Mouse (Mus musculus): ENCODE measurements around the gene Rab5if. TPM values are rescaled to one million over a fixed set of nuclear protein-coding genes. Genes with fewer than 3 reads are reported as not detected.
"Not testable (repeated sequence)": the region's sequence is repeated elsewhere in the genome, so short reads cannot be mapped to it uniquely, and the experiment has no call there.

Gene Rab5if
- polyA plus RNA-seq, 1 experiment from 2014 or later = 131 TPM

DNA sequence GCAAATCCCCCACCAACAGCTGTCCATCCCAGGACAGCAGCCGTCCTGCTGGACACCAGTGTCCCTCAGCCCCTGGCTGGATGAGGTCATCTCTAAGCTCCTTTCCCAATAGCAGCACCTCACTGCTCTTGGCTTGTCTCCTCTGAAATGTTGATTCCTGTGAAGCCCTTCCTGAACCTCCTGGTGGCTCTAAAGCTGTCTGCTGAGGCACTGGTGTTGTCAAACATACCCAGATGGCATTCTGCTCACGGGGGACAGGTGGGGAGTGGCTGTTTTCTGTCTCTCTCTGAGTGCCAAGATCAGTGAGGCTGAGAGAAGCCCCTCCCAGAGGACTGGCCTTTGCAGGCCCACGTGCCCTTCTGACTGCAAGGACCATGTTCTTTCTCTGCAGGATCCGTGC lies 43.0 kb downstream of the Rab5if start:
- not testable (repeated sequence) for H3K27ac ChIP-seq (ENCODE audit: low read length); H3K4me1 ChIP-seq (replicated peaks; ENCODE audit: control insufficient read depth, insufficient read depth, low read length); H3K36me3 ChIP-seq (ENCODE audit: control insufficient read depth, insufficient read depth); H3K27me3 ChIP-seq (replicated peaks; ENCODE audit: control insufficient read depth, insufficient read depth, low read length); H3K9me3 ChIP-seq (ENCODE audit: control insufficient read depth, low read length); ATAC-seq; H3K4me2 ChIP-seq (ENCODE audit: low read length); H3K9ac ChIP-seq (replicated peaks; ENCODE audit: low read depth, low read length); H3K4me3 ChIP-seq (replicated peaks; ENCODE audit: low read length)
- 44% methylated on average over 4 of the region's 4 CpGs for whole genome bisulfite sequencing

- Histone ChIP-seq H3K4me1 (replicated peaks; ENCODE audit: control insufficient read depth, insufficient read depth, low read length) (0 out of 2 replicates have a peak, but pooled peaks cover 4% of the 10 kb centered on the region), H3K4me3 (replicated peaks; ENCODE audit: low read length) (no peak overlapping the region), H3K9ac (replicated peaks; ENCODE audit: low read depth, low read length) (no peak overlapping the region), H3K36me3 (ENCODE audit: control insufficient read depth, insufficient read depth) (no peaks in the 10 kb centered on the region), H3K4me2 (ENCODE audit: low read length) (no peak overlapping the region), H3K27ac (ENCODE audit: low read length) (no peak overlapping the region), H3K9me3 (ENCODE audit: control insufficient read depth, low read length) (no peaks in the 10 kb centered on the region), H3K27me3 (replicated peaks; ENCODE audit: control insufficient read depth, insufficient read depth, low read length) (no peaks in the 10 kb centered on the region)
- WGBS = 51% methylated on average over 5 of the region's 5 CpGs
- ATAC-seq = no peak
Measured at GRCm38 (mm10) chr2:156913191-156913590, 50.3 kb downstream of the Rab5if start.

- H3K9me3 ChIP-seq (ENCODE audit: control insufficient read depth, low read length) = no peaks in the 10 kb centered on the region
- ATAC-seq = peak; percentile 38; the same call in 1 of the 2 replicates
- no peak overlapping the region for H3K27ac ChIP-seq (ENCODE audit: low read length)
- H3K36me3 ChIP-seq (ENCODE audit: control insufficient read depth, insufficient read depth) = no peaks in the 10 kb centered on the region
- 60% methylated on average over 3 of the region's 3 CpGs for WGBS
- no peak overlapping the region for H3K4me2 ChIP-seq (ENCODE audit: low read length)
- H3K4me1 ChIP-seq (replicated peaks; ENCODE audit: control insufficient read depth, insufficient read depth, low read length) = 0 out of 2 replicates have a peak, but pooled peaks cover 4% of the 10 kb centered on the region
- H3K9ac ChIP-seq (replicated peaks; ENCODE audit: low read depth, low read length) = no peak overlapping the region
- no peaks in the 10 kb centered on the region for H3K27me3 ChIP-seq (replicated peaks; ENCODE audit: control insufficient read depth, insufficient read depth, low read length)
- no peak overlapping the region for H3K4me3 ChIP-seq (replicated peaks; ENCODE audit: low read length)
Measured at GRCm38 (mm10) chr2:156915559-156915958, 52.6 kb downstream of the Rab5if start.

DNA sequence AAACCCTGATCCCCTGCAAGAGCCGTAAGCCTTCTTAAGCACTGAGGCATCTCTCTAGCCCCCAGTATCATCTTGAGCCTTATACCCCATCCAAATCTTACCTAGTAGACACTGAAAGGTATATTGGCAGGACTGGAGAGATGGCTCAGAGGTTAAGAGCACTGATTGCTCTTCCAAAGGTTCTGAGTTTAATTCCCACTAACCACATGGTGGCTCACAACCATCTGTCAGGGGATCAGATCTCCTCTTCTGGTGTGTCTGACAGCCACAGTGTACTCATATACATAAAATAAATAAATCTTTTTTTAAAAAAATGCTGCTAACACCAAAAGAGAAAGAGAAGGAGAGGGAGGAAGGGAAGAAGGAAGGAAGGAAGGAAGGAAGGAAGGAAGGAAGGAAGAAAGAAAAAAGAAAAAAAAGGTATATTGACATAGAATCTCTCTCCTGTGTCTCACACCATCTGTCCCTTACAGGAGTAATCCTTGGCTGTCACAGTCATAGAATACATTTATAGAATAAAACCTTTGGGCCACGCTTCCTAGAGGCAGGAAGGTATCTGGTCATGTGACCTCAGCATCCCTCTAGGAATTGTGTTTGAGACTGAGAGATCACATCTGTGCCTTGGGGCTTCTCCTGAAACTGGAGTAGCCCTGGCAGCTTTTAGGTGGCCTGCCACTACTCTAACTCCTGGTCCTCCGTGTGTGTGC lies 53.6 kb downstream of the Rab5if start:
- Histone ChIP-seq H3K27me3 (replicated peaks; ENCODE audit: control insufficient read depth, insufficient read depth, low read length) (no peaks in the 10 kb centered on the region), H3K9ac (replicated peaks; ENCODE audit: low read depth, low read length) (no peak overlapping the region), H3K4me1 (replicated peaks; ENCODE audit: control insufficient read depth, insufficient read depth, low read length) (0 out of 2 replicates have a peak, but pooled peaks cover 4% of the 10 kb centered on the region), H3K4me3 (replicated peaks; ENCODE audit: low read length) (no peak overlapping the region), H3K27ac (ENCODE audit: low read length) (no peak overlapping the region), H3K9me3 (ENCODE audit: control insufficient read depth, low read length) (no peaks in the 10 kb centered on the region), H3K4me2 (ENCODE audit: low read length) (no peak overlapping the region), H3K36me3 (ENCODE audit: control insufficient read depth, insufficient read depth) (no peaks in the 10 kb centered on the region)
- WGBS = 76% methylated on average over 3 of the region's 3 CpGs
- ATAC-seq = no peak

- WGBS = 58% methylated on average over 4 of the region's 4 CpGs
- no peak overlapping the region for H3K4me2 ChIP-seq (ENCODE audit: low read length)
Measured at GRCm38 (mm10) chr2:156918562-156918961, 55.6 kb downstream of the Rab5if start.

DNA sequence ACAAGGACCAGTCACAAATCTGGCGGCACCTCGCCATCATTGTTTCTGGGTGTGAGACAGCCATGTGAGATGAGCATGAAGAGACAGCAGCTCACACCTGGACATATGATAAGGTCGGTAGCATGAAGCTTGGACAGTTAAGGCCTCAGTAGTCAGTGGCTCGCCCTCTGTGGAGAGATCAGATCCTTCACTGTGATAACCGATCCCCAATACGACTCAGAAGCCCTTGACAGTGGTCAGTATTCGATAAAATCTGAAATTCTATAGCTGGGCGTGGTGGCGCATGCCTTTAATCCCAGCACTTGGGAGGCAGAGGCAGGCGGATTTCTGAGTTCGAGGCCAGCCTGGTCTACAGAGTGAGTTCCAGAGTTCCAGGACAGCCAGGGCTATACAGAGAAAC lies 56.3 kb downstream of the Rab5if start:
- not testable (repeated sequence) for H3K4me3 ChIP-seq (replicated peaks; ENCODE audit: low read length); H3K36me3 ChIP-seq (ENCODE audit: control insufficient read depth, insufficient read depth); H3K4me2 ChIP-seq (ENCODE audit: low read length); H3K9ac ChIP-seq (replicated peaks; ENCODE audit: low read depth, low read length); H3K27ac ChIP-seq (ENCODE audit: low read length); H3K9me3 ChIP-seq (ENCODE audit: control insufficient read depth, low read length); ATAC-seq; H3K27me3 ChIP-seq (replicated peaks; ENCODE audit: control insufficient read depth, insufficient read depth, low read length); H3K4me1 ChIP-seq (replicated peaks; ENCODE audit: control insufficient read depth, insufficient read depth, low read length)
- 88% methylated on average over 11 of the region's 11 CpGs for WGBS

More at GRCm38 (mm10) chr2:156918562-156918961, 55.6 kb downstream of the Rab5if start:
- H3K27ac ChIP-seq (ENCODE audit: low read length) = no peak overlapping the region
- ATAC-seq = no peak
- no peaks in the 10 kb centered on the region for H3K9me3 ChIP-seq (ENCODE audit: control insufficient read depth, low read length)
- no peaks in the 10 kb centered on the region for H3K36me3 ChIP-seq (ENCODE audit: control insufficient read depth, insufficient read depth)
- H3K4me3 ChIP-seq (replicated peaks; ENCODE audit: low read length) = no peak overlapping the region
- H3K4me1 ChIP-seq (replicated peaks; ENCODE audit: control insufficient read depth, insufficient read depth, low read length) = no peaks in the 10 kb centered on the region
- no peaks in the 10 kb centered on the region for H3K27me3 ChIP-seq (replicated peaks; ENCODE audit: control insufficient read depth, insufficient read depth, low read length)
- H3K9ac ChIP-seq (replicated peaks; ENCODE audit: low read depth, low read length) = no peak overlapping the region

DNA sequence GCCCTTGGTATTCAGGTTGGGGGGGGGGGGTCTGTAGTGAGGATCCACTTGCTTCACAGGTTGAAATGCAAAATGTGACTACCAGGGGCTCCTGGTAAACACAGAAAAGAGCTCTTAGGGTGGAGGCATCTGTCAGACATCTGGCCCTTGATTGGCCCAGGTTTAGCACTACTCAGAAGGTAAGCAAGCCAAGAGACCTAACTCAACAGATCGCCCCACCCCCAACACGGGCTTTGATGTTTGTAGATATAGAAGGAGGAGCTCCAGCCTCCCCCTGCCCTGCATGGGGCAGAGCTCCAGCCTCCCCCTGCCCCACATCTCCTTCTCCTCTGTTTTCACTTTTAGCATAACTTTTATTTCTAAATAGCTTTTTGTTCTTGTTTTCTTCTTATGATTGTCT lies 56.9 kb downstream of the Rab5if start:
- 62% methylated on average over 2 of the region's 2 CpGs for WGBS
- H3K9ac ChIP-seq (replicated peaks; ENCODE audit: low read depth, low read length) = no peak overlapping the region
- no peak overlapping the region for H3K4me2 ChIP-seq (ENCODE audit: low read length)
- no peaks in the 10 kb centered on the region for H3K4me1 ChIP-seq (replicated peaks; ENCODE audit: control insufficient read depth, insufficient read depth, low read length)
- no peak overlapping the region for H3K27ac ChIP-seq (ENCODE audit: low read length)
- ATAC-seq = no peak
- no peaks in the 10 kb centered on the region for H3K27me3 ChIP-seq (replicated peaks; ENCODE audit: control insufficient read depth, insufficient read depth, low read length)
- no peak overlapping the region for H3K4me3 ChIP-seq (replicated peaks; ENCODE audit: low read length)
- no peaks in the 10 kb centered on the region for H3K9me3 ChIP-seq (ENCODE audit: control insufficient read depth, low read length)
- no peaks in the 10 kb centered on the region for H3K36me3 ChIP-seq (ENCODE audit: control insufficient read depth, insufficient read depth)

GRCm38 (mm10) chr2:156923057-156923456 lies 60.1 kb downstream of the Rab5if start:
- Histone ChIP-seq H3K4me3 (replicated peaks; ENCODE audit: low read length) (no peak overlapping the region), H3K4me1 (replicated peaks; ENCODE audit: control insufficient read depth, insufficient read depth, low read length) (no peaks in the 10 kb centered on the region), H3K9ac (replicated peaks; ENCODE audit: low read depth, low read length) (no peak overlapping the region), H3K27me3 (replicated peaks; ENCODE audit: control insufficient read depth, insufficient read depth, low read length) (no peaks in the 10 kb centered on the region), H3K27ac (ENCODE audit: low read length) (no peak overlapping the region), H3K4me2 (ENCODE audit: low read length) (no peak overlapping the region), H3K9me3 (ENCODE audit: control insufficient read depth, low read length) (no peaks in the 10 kb centered on the region), H3K36me3 (ENCODE audit: control insufficient read depth, insufficient read depth) (no peaks in the 10 kb centered on the region)
- WGBS = 80% methylated on average over 5 of the region's 5 CpGs
- ATAC-seq = no peak

Data from forebrain, embryonic 16.5 days (tissue).